Mouse (Mus musculus): Measurements from ENCODE around the gene Apba1. TPM values are rescaled to one million over a fixed set of nuclear protein-coding genes. Genes with fewer than 3 reads are reported as not detected.

Apba1 gene
- polyA plus RNA-seq, 2 experiments, result 0.04 to 0.07 TPM

DNA sequence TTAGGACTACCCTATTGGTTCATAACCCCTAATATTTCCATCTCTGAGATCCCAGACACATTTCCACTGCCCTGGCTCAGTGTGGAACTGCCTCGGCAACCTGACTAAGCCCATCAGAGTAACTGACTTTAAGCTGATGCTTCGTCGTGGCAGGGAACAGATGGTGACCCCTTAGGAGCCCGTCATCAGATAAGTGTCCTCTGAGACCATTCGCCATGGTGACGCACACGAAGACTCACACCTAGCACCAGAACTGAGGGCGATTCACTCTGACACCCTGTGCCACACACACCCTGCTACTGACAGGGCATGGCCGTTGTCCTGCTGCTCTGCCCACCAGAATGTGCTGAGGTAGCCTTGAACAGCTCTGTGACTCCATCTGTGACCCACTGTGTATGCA is 166.1 kb downstream of the Apba1 start:
- no peak for ATAC-seq (ENCODE audit: insufficient read depth)

DNA sequence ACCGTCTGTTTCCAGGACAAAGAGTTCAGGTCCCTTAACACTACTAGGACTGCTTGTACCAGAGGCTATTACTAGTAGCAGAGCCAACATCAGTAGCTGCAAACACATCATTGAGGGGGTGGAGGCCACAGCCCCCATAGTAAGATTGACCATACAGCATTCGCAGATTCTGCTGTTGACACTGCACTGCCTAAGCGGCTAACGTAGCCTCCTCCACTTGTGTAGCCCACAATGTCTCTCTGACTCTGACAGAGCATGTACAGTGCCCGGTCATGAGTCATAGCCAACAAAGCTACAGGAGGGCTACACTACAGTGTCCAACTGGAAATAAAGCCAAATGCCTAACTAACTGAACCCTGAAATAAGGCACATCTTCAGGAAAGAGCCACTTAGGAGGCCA is 166.9 kb downstream of the Apba1 start:
- TF ChIP-seq EP300 (IDR thresholded peaks at IDR 0.05; ENCODE audit: low read depth) (no peak), CTCF (IDR thresholded peaks at IDR 0.05; ENCODE audit: low read depth) (no peak)
- Histone ChIP-seq H3K27me3 (ENCODE audit: control insufficient read depth, insufficient read depth, low read length) (no peaks in the 10 kb centered on the region), H3K36me3 (replicated peaks; ENCODE audit: control insufficient read depth, insufficient read depth, low read depth) (no peaks in the 10 kb centered on the region), H3K4me1 (replicated peaks; ENCODE audit: control insufficient read depth in 2 of 2, insufficient read depth in 2 of 2, low read length in 1 of 2) (no peaks in the 10 kb centered on the region), H3K27ac (no peak overlapping the region), H3K9ac (replicated peaks) (no peak overlapping the region), H3K9me3 (ENCODE audit: control insufficient read depth, low read length) (no peaks in the 10 kb centered on the region), H3K4me3 (ENCODE audit: insufficient read depth in 1 of 2, low read depth in 2 of 2, low read length in 2 of 2) (no peak overlapping the region), H3K4me2 (ENCODE audit: low read depth) (no peak overlapping the region)
- no peak for ATAC-seq (ENCODE audit: insufficient read depth)
- DNase-seq (ENCODE audit: low read depth in 3 of 3, low spot score in 3 of 3), result no peak
- WGBS (ENCODE audit: insufficient replicate concordance), result 74% methylated on average over 5 of the region's 5 CpGs

More for the DNA sequence above, 166.1 kb downstream of the Apba1 start:
- H3K27ac ChIP-seq, result no peak overlapping the region
- TF ChIP-seq CTCF (IDR thresholded peaks at IDR 0.05; ENCODE audit: low read depth) (no peak), EP300 (IDR thresholded peaks at IDR 0.05; ENCODE audit: low read depth) (no peak)
- H3K4me3 ChIP-seq (ENCODE audit: insufficient read depth in 1 of 2, low read depth in 2 of 2, low read length in 2 of 2), result no peak overlapping the region
- no peaks in the 10 kb centered on the region for H3K36me3 ChIP-seq (replicated peaks; ENCODE audit: control insufficient read depth, insufficient read depth, low read depth)
- H3K27me3 ChIP-seq (ENCODE audit: control insufficient read depth, insufficient read depth, low read length), result no peaks in the 10 kb centered on the region
- no peaks in the 10 kb centered on the region for H3K4me1 ChIP-seq (replicated peaks; ENCODE audit: control insufficient read depth in 2 of 2, insufficient read depth in 2 of 2, low read length in 1 of 2)
- DNase-seq (ENCODE audit: low read depth in 3 of 3, low spot score in 3 of 3), result no peak
- H3K9me3 ChIP-seq (ENCODE audit: control insufficient read depth, low read length), result no peaks in the 10 kb centered on the region
- WGBS (ENCODE audit: insufficient replicate concordance), result 63% methylated on average over 9 of the region's 9 CpGs
- H3K4me2 ChIP-seq (ENCODE audit: low read depth), result no peak overlapping the region
- no peak overlapping the region for H3K9ac ChIP-seq (replicated peaks)

DNA sequence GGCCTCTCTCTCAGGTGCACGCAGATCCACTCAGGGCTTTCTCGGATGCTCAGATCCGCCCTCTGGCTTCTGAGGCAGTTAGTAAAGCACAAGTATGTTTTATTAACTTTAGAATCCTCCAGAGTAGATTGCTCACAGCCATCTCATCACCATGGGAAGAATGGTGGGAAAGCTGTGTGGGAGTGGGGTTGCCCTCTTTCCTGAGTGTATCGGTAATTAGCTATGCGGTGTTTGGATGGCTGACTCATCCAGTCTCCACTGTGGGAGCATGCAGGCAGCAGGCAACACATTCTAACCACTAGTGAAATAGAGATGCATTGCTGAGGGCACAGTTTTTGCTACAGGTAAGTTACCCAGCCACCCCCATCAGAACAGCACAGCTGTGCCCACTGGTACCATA is 172.1 kb downstream of the Apba1 start:
- Histone ChIP-seq H3K27me3 (ENCODE audit: control insufficient read depth, insufficient read depth, low read length) (no peaks in the 10 kb centered on the region), H3K4me2 (ENCODE audit: low read depth) (no peak overlapping the region), H3K4me1 (replicated peaks; ENCODE audit: control insufficient read depth in 2 of 2, insufficient read depth in 2 of 2, low read length in 1 of 2) (no peaks in the 10 kb centered on the region), H3K27ac (no peak overlapping the region), H3K4me3 (ENCODE audit: insufficient read depth in 1 of 2, low read depth in 2 of 2, low read length in 2 of 2) (no peak overlapping the region), H3K36me3 (replicated peaks; ENCODE audit: control insufficient read depth, insufficient read depth, low read depth) (no peaks in the 10 kb centered on the region), H3K9me3 (ENCODE audit: control insufficient read depth, low read length) (no peaks in the 10 kb centered on the region), H3K9ac (replicated peaks) (no peak overlapping the region)
- WGBS (ENCODE audit: insufficient replicate concordance), result 76% methylated on average over 5 of the region's 5 CpGs
- DNase-seq (ENCODE audit: low read depth in 3 of 3, low spot score in 3 of 3) (no peak), ATAC-seq (ENCODE audit: insufficient read depth) (no peak)
- TF ChIP-seq CTCF (IDR thresholded peaks at IDR 0.05; ENCODE audit: low read depth), result no peak
- no peak for TF ChIP-seq EP300 (IDR thresholded peaks at IDR 0.05; ENCODE audit: low read depth)

DNA sequence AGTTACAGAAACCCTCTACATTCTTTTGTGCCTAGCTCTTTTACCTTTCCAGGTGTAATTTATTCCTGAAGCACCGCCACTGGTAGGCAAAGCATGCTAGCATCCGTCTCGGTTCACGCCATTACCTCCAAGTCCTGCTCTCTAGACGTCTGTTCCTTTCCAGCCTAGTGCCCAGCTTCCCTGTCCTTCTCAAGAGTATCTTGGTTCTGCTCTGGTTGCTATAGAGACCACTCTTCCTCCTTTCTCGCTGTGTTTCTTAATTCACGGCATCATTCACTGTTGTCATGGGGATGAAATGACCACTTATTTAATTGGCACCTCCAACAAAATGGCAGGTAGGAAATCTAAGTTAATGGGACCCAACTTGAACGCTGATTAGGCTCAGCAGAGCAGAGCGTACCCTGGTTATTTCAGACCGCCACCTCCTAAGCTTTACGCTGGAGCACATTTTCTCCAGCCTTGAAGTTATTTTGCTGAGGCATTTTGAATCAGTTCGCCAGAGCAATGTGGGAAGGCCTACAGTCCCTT is 182.8 kb downstream of the Apba1 start:
- DNase-seq (ENCODE audit: low read depth in 3 of 3, low spot score in 3 of 3) (no peak), ATAC-seq (ENCODE audit: insufficient read depth) (no peak)
- no peaks in the 10 kb centered on the region for H3K36me3 ChIP-seq (replicated peaks; ENCODE audit: control insufficient read depth, insufficient read depth, low read depth)
- H3K27ac ChIP-seq, result no peak overlapping the region
- no peaks in the 10 kb centered on the region for H3K4me1 ChIP-seq (replicated peaks; ENCODE audit: control insufficient read depth in 2 of 2, insufficient read depth in 2 of 2, low read length in 1 of 2)
- no peak overlapping the region for H3K4me2 ChIP-seq (ENCODE audit: low read depth)
- no peak overlapping the region for H3K9ac ChIP-seq (replicated peaks)
- TF ChIP-seq CTCF (IDR thresholded peaks at IDR 0.05; ENCODE audit: low read depth), result no peak
- no peak for TF ChIP-seq EP300 (IDR thresholded peaks at IDR 0.05; ENCODE audit: low read depth)
- no peak overlapping the region for H3K4me3 ChIP-seq (ENCODE audit: insufficient read depth in 1 of 2, low read depth in 2 of 2, low read length in 2 of 2)
- H3K9me3 ChIP-seq (ENCODE audit: control insufficient read depth, low read length), result no peaks in the 10 kb centered on the region
- H3K27me3 ChIP-seq (ENCODE audit: control insufficient read depth, insufficient read depth, low read length), result no peaks in the 10 kb centered on the region
- WGBS (ENCODE audit: insufficient replicate concordance), result 62% methylated on average over 12 of the region's 12 CpGs

DNA sequence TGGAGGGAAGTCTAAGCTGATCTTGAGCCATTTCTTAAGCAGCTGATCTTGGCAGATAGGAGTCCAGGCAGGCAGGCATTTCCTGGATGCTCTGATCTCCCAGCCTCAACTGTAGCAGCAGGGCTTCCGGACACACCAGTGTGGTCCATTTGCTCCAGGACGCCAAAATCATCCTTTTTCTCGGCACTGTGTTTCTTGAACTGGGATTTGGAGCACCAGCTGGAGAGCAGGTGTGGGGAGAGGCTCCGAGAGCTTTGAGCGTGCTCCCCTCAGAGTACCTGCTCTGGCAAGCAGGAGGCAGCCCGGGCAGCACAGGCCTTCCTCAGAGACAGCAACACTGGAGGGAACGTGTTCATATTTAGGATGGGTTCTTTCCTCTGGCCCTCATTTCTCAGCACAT is 184.2 kb downstream of the Apba1 start:
- no peaks in the 10 kb centered on the region for H3K9me3 ChIP-seq (ENCODE audit: control insufficient read depth, low read length)
- H3K4me3 ChIP-seq (ENCODE audit: insufficient read depth in 1 of 2, low read depth in 2 of 2, low read length in 2 of 2), result no peak overlapping the region
- no peaks in the 10 kb centered on the region for H3K4me1 ChIP-seq (replicated peaks; ENCODE audit: control insufficient read depth in 2 of 2, insufficient read depth in 2 of 2, low read length in 1 of 2)
- no peak for DNase-seq (ENCODE audit: low read depth in 3 of 3, low spot score in 3 of 3)
- TF ChIP-seq CTCF (IDR thresholded peaks at IDR 0.05; ENCODE audit: low read depth), result no peak
- no peak for TF ChIP-seq EP300 (IDR thresholded peaks at IDR 0.05; ENCODE audit: low read depth)
- ATAC-seq (ENCODE audit: insufficient read depth), result no peak
- H3K4me2 ChIP-seq (ENCODE audit: low read depth), result no peak overlapping the region
- no peaks in the 10 kb centered on the region for H3K36me3 ChIP-seq (replicated peaks; ENCODE audit: control insufficient read depth, insufficient read depth, low read depth)
- no peak overlapping the region for H3K27ac ChIP-seq
- no peaks in the 10 kb centered on the region for H3K27me3 ChIP-seq (ENCODE audit: control insufficient read depth, insufficient read depth, low read length)
- H3K9ac ChIP-seq (replicated peaks), result no peak overlapping the region
- 51% methylated on average over 7 of the region's 7 CpGs for WGBS (ENCODE audit: insufficient replicate concordance)

Measured in liver, embryonic 14.5 days (tissue).